Mouse (Mus musculus): ENCODE results near the gene Npepps.

- no peak for TF ChIP-seq CTCF (IDR thresholded peaks at IDR 0.05; ENCODE audit: low read depth)
- TF ChIP-seq EP300 (IDR thresholded peaks at IDR 0.05; ENCODE audit: low read depth), result no peak
Measured at GRCm38 (mm10) chr11:97190992-97191391, 89.4 kb downstream of the Npepps start.
